Mouse (Mus musculus) ES-Bruce4 (cell line): Measurements from ENCODE around the gene Depdc5.

Experiments
- CTCF ChIP-seq: IDR thresholded peaks from one replicate; pipeline ENCODE4 v1.8.1; 2011; ENCODE audit warnings: low read depth, low read length
- EP300 ChIP-seq: IDR thresholded peaks from 2 replicates; pipeline ENCODE4 v1.6.1; 2011; ENCODE audit warnings: low read depth, low read length; ENCODE audit not compliant: insufficient read depth
- POLR2A ChIP-seq: IDR thresholded peaks from one replicate; pipeline ENCODE4 v1.8.1; 2011; ENCODE audit warnings: low read length; ENCODE audit not compliant: insufficient read depth

GRCm38 (mm10) chr5:32820471-32820870 is 43.0 kb upstream of the Depdc5 start:
- no peak for TF ChIP-seq POLR2A
- TF ChIP-seq CTCF = no peak
- TF ChIP-seq EP300 = no peak
